Mouse (Mus musculus): Measurements from ENCODE around the gene Col19a1. TPM values are rescaled to one million over a fixed set of nuclear protein-coding genes. Genes with fewer than 3 reads are reported as not detected.

The Col19a1 gene
- polyA plus RNA-seq, 3 experiments from 2014 or later = 0.08 TPM; not detected in 2

- no peak for ATAC-seq
Observed at GRCm38 (mm10) chr1:24225825-24226526, 361.3 kb downstream of the Col19a1 start.

- no peak for ATAC-seq
Observed at GRCm38 (mm10) chr1:24222981-24223612, 364.2 kb downstream of the Col19a1 start.

DNA sequence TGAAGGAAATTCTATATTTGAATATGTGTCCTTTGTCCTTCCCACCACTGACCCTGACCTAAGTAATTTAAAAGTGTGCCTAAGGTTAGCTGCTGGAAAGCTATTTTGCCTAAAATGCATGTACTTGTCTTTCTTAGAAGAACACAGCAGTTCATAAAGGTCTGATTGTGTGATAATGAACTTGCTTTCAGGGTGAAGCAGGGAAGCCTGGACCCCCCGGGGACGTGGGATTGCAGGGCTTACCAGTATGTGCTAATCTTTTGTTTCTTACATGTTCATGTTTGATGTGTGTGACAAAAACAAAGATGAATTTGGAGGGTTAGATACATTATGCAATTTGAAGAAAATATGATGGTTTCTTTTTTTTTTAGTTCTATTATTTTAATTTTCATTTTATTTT is 365.0 kb downstream of the Col19a1 start:
- ATAC-seq = no peak

- ATAC-seq = no peak
Observed at GRCm38 (mm10) chr1:24219041-24219440, 368.2 kb downstream of the Col19a1 start.

Other genes starting within 250 kb of the Col19a1 start
- 100 to 1,000 TPM in 1 of 3 experiments, 10 to 100 TPM in 2; 59.6 to 110 (median 83.3) TPM for gene Lmbrd1, start 91.2 kb upstream of the Col19a1 start, polyA plus RNA-seq (2017; shearing (Covaris generic))